Mouse (Mus musculus): ENCODE results near the gene Zpbp. TPM values are rescaled to one million over a fixed set of nuclear protein-coding genes. Genes with fewer than 3 reads are reported as not detected.

The Zpbp gene
- polyA plus RNA-seq, 1 experiment from 2014 or later: 0.56 TPM

- no peaks in the 10 kb centered on the region for H3K36me3 ChIP-seq (ENCODE audit: control insufficient read depth, insufficient read depth, low read length)
- H3K4me3 ChIP-seq (ENCODE audit: low read depth, low read length): no peak overlapping the region
- no peaks in the 10 kb centered on the region for H3K9me3 ChIP-seq (ENCODE audit: control insufficient read depth, low read length)
- H3K4me1 ChIP-seq (ENCODE audit: control insufficient read depth, insufficient read depth, low read length): no peaks in the 10 kb centered on the region
- ATAC-seq (ENCODE audit: low FRiP score) (no peak), DNase-seq (ENCODE audit: low spot score, missing footprints) (no peak)
- H3K9ac ChIP-seq (ENCODE audit: low read length): no peak overlapping the region
- H3K27ac ChIP-seq (ENCODE audit: low read depth, low read length): no peak overlapping the region
- no peak overlapping the region for H3K4me2 ChIP-seq
- 49% methylated on average over 2 of the region's 2 CpGs for WGBS
- no peaks in the 10 kb centered on the region for H3K27me3 ChIP-seq (ENCODE audit: control insufficient read depth, insufficient read depth, low read length)
Observed at GRCm38 (mm10) chr11:11455037-11455436, 7.2 kb downstream of the Zpbp start.

DNA sequence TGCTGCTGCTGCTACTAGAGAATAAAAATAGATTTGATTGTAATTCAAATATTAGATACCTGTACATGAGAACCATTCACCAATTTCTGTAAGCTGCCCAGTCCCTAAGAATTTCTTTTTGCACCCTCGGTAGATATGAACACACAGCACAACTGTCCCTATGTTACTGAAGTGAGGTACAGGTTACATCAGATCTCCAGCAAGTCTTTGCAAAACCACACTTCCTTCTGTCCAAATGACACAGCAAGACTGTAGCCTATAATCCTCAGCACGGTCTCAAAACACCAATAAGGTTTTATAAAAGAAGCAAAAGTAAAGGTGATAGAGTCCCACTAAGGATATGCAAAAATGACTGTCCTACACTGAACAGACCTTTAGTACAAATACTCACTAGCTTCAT lies 44.9 kb downstream of the Zpbp start:
- H3K9me3 ChIP-seq (ENCODE audit: control insufficient read depth, low read length): no peaks in the 10 kb centered on the region
- H3K27me3 ChIP-seq (ENCODE audit: control insufficient read depth, insufficient read depth, low read length): no peaks in the 10 kb centered on the region
- H3K4me2 ChIP-seq: no peak overlapping the region
- WGBS: 81% methylated on average over 2 of the region's 2 CpGs
- no peak overlapping the region for H3K9ac ChIP-seq (ENCODE audit: low read length)
- DNase-seq (ENCODE audit: low spot score, missing footprints): no peak
- no peak for ATAC-seq (ENCODE audit: low FRiP score)
- no peaks in the 10 kb centered on the region for H3K36me3 ChIP-seq (ENCODE audit: control insufficient read depth, insufficient read depth, low read length)
- no peaks in the 10 kb centered on the region for H3K4me1 ChIP-seq (ENCODE audit: control insufficient read depth, insufficient read depth, low read length)
- no peak overlapping the region for H3K4me3 ChIP-seq (ENCODE audit: low read depth, low read length)
- no peak overlapping the region for H3K27ac ChIP-seq (ENCODE audit: low read depth, low read length)

DNA sequence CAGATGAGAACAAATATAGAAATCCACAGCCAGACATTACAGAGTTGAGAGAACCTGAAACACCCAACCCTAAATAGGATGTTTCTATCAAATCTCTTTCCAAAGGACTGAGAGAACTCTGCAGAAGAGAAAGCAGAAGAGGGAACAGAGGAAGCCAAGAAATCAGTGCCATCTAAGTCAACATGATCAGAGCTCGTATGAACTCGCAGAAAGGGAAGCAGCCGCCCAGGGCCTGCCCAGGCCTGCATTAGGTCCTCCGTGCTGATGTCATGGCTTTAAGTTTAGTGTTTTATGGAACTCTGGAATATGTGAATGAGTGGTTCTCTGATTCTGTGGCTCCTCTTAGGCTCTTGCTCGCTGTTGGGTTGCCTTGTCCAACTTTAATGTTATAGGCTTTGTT lies 48.0 kb downstream of the Zpbp start:
- H3K4me2 ChIP-seq: no peak overlapping the region
- ATAC-seq (ENCODE audit: low FRiP score): no peak
- 89% methylated on average over 5 of the region's 5 CpGs for WGBS

GRCm38 (mm10) chr11:11394686-11395085 lies 67.5 kb downstream of the Zpbp start:
- H3K27ac ChIP-seq (ENCODE audit: low read depth, low read length): no peak overlapping the region
- H3K36me3 ChIP-seq (ENCODE audit: control insufficient read depth, insufficient read depth, low read length): no peaks in the 10 kb centered on the region
- H3K4me3 ChIP-seq (ENCODE audit: low read depth, low read length): no peak overlapping the region
- DNase-seq (ENCODE audit: low spot score, missing footprints) (no peak), ATAC-seq (ENCODE audit: low FRiP score) (no peak)
- no peaks in the 10 kb centered on the region for H3K27me3 ChIP-seq (ENCODE audit: control insufficient read depth, insufficient read depth, low read length)
- WGBS: 89% methylated on average over 5 of the region's 5 CpGs
- no peak overlapping the region for H3K9ac ChIP-seq (ENCODE audit: low read length)
- H3K9me3 ChIP-seq (ENCODE audit: control insufficient read depth, low read length): no peaks in the 10 kb centered on the region
- no peaks in the 10 kb centered on the region for H3K4me1 ChIP-seq (ENCODE audit: control insufficient read depth, insufficient read depth, low read length)
- no peak overlapping the region for H3K4me2 ChIP-seq

More for the DNA sequence above, 48.0 kb downstream of the Zpbp start:
- no peaks in the 10 kb centered on the region for H3K36me3 ChIP-seq (ENCODE audit: control insufficient read depth, insufficient read depth, low read length)
- H3K4me3 ChIP-seq (ENCODE audit: low read depth, low read length): no peak overlapping the region
- H3K4me1 ChIP-seq (ENCODE audit: control insufficient read depth, insufficient read depth, low read length): no peaks in the 10 kb centered on the region
- H3K27ac ChIP-seq (ENCODE audit: low read depth, low read length): no peak overlapping the region
- H3K9ac ChIP-seq (ENCODE audit: low read length): no peak overlapping the region
- H3K27me3 ChIP-seq (ENCODE audit: control insufficient read depth, insufficient read depth, low read length): no peaks in the 10 kb centered on the region
- no peak for DNase-seq (ENCODE audit: low spot score, missing footprints)
- no peaks in the 10 kb centered on the region for H3K9me3 ChIP-seq (ENCODE audit: control insufficient read depth, low read length)

DNA sequence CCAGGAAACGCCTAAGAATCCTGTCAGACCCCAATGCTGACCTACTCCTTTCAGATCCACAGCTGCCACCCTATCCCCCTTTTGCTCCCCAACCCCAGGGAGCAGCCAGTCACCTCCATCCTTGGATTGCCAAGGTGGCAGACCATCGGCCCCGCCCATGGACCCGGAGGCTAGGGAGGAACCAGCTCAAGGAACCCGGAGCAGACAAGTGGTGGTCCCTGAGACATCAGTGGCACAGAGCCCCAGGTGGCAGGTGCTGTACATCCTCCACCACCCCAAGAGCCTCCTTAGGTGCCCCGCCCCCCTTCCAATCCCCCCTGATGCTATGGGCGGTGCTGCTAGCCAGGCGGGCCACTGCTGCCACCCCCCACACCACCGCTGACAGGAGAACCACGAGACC lies 69.0 kb downstream of the Zpbp start:
- ATAC-seq (ENCODE audit: low FRiP score): no peak
- Histone ChIP-seq H3K4me3 (ENCODE audit: low read depth, low read length) (no peak overlapping the region), H3K36me3 (ENCODE audit: control insufficient read depth, insufficient read depth, low read length) (no peaks in the 10 kb centered on the region), H3K4me2 (no peak overlapping the region), H3K4me1 (ENCODE audit: control insufficient read depth, insufficient read depth, low read length) (no peaks in the 10 kb centered on the region), H3K9ac (ENCODE audit: low read length) (no peak overlapping the region), H3K9me3 (ENCODE audit: control insufficient read depth, low read length) (no peaks in the 10 kb centered on the region), H3K27me3 (ENCODE audit: control insufficient read depth, insufficient read depth, low read length) (no peaks in the 10 kb centered on the region), H3K27ac (ENCODE audit: low read depth, low read length) (no peak overlapping the region)
- no peak for DNase-seq (ENCODE audit: low spot score, missing footprints)
- 94% methylated on average over 10 of the region's 10 CpGs for WGBS

GRCm38 (mm10) chr11:11371305-11371704 lies 90.9 kb downstream of the Zpbp start:
- WGBS: 91% methylated on average over 5 of the region's 5 CpGs
- H3K4me1 ChIP-seq (ENCODE audit: control insufficient read depth, insufficient read depth, low read length): no peaks in the 10 kb centered on the region
- H3K4me3 ChIP-seq (ENCODE audit: low read depth, low read length): no peak overlapping the region
- H3K9me3 ChIP-seq (ENCODE audit: control insufficient read depth, low read length): no peaks in the 10 kb centered on the region
- DNase-seq (ENCODE audit: low spot score, missing footprints) (no peak), ATAC-seq (ENCODE audit: low FRiP score) (no peak)
- H3K4me2 ChIP-seq: no peak overlapping the region
- H3K36me3 ChIP-seq (ENCODE audit: control insufficient read depth, insufficient read depth, low read length): no peaks in the 10 kb centered on the region
- no peaks in the 10 kb centered on the region for H3K27me3 ChIP-seq (ENCODE audit: control insufficient read depth, insufficient read depth, low read length)
- H3K9ac ChIP-seq (ENCODE audit: low read length): no peak overlapping the region
- no peak overlapping the region for H3K27ac ChIP-seq (ENCODE audit: low read depth, low read length)

DNA sequence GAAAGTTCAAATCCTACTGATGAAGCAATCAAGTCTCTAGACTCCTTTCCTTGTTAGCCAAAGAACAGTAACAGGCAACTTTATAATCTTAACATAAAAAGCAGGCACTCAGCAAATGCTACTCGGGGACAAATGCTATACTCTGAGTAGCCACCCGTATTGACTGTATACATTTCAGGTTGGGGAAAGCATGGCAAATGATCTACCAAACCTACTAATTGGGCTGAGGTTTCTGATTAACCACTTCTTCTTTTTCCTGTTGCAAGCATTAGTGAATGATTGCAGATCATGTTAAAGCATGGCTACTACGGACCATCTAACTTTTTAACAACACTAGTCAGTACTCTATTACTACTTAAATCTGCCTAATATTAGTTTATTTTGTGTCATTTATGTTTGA lies 178.7 kb downstream of the Zpbp start:
- ATAC-seq (ENCODE audit: low FRiP score): no peak
- H3K9me3 ChIP-seq (ENCODE audit: control insufficient read depth, low read length): no peaks in the 10 kb centered on the region

DNA sequence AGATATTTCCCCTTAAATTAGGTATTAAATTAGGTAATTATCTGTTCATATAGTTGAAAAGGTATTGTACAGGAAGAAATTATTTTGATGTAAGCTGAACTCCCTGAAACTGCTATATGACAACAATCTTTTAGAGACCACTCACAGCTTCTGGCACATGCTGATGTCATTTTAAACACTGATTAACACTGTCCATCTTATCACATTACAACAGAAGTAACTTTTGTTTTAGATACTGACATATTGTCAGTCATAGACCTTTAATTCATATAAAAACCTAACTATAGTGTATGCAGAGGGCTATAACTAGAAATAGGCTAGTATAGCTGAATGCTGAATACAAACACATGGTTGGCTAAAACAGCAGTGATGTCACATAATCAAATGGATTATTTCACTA lies 182.1 kb downstream of the Zpbp start:
- Histone ChIP-seq H3K27ac (ENCODE audit: low read depth, low read length) (no peak overlapping the region), H3K9me3 (ENCODE audit: control insufficient read depth, low read length) (no peaks in the 10 kb centered on the region), H3K4me3 (ENCODE audit: low read depth, low read length) (no peak overlapping the region), H3K9ac (ENCODE audit: low read length) (no peak overlapping the region), H3K27me3 (ENCODE audit: control insufficient read depth, insufficient read depth, low read length) (no peaks in the 10 kb centered on the region), H3K36me3 (ENCODE audit: control insufficient read depth, insufficient read depth, low read length) (no peaks in the 10 kb centered on the region), H3K4me2 (no peak overlapping the region), H3K4me1 (ENCODE audit: control insufficient read depth, insufficient read depth, low read length) (no peaks in the 10 kb centered on the region)
- no peak for DNase-seq (ENCODE audit: low spot score, missing footprints)
- no peak for ATAC-seq (ENCODE audit: low FRiP score)

More for the DNA sequence above, 178.7 kb downstream of the Zpbp start:
- 91% methylated on average over 3 of the region's 3 CpGs for WGBS
- H3K4me1 ChIP-seq (ENCODE audit: control insufficient read depth, insufficient read depth, low read length): no peaks in the 10 kb centered on the region
- no peak overlapping the region for H3K4me2 ChIP-seq
- H3K27ac ChIP-seq (ENCODE audit: low read depth, low read length): no peak overlapping the region
- no peak overlapping the region for H3K9ac ChIP-seq (ENCODE audit: low read length)
- no peaks in the 10 kb centered on the region for H3K27me3 ChIP-seq (ENCODE audit: control insufficient read depth, insufficient read depth, low read length)
- H3K36me3 ChIP-seq (ENCODE audit: control insufficient read depth, insufficient read depth, low read length): no peaks in the 10 kb centered on the region
- H3K4me3 ChIP-seq (ENCODE audit: low read depth, low read length): no peak overlapping the region
- no peak for DNase-seq (ENCODE audit: low spot score, missing footprints)

DNA sequence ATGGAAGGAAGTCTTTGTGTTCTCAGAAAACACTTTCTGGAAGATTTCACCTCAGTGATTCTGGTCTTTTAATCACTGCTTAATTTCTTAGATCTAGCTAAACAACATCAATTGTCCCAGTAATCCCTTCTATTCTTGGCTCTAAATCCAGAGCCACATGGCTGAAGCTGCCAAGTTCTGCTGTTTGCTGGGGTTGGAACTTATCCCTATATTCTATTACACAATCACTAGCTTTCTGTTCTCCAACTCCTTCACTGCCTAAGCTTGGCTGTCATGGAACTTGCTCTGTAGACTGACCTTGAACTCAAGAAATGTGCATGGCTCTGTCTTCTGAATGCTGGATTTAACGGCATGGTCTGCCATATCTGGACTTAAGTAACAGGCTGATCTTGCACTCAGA lies 204.9 kb downstream of the Zpbp start:
- Histone ChIP-seq H3K27me3 (ENCODE audit: control insufficient read depth, insufficient read depth, low read length) (no peaks in the 10 kb centered on the region), H3K9me3 (ENCODE audit: control insufficient read depth, low read length) (no peaks in the 10 kb centered on the region), H3K27ac (ENCODE audit: low read depth, low read length) (no peak overlapping the region), H3K4me1 (ENCODE audit: control insufficient read depth, insufficient read depth, low read length) (no peaks in the 10 kb centered on the region), H3K9ac (ENCODE audit: low read length) (no peak overlapping the region), H3K4me3 (ENCODE audit: low read depth, low read length) (no peak overlapping the region), H3K4me2 (no peak overlapping the region), H3K36me3 (ENCODE audit: control insufficient read depth, insufficient read depth, low read length) (no peaks in the 10 kb centered on the region)
- WGBS: 94% methylated on average over 1 of the region's 1 CpGs
- DNase-seq (ENCODE audit: low spot score, missing footprints) (no peak), ATAC-seq (ENCODE audit: low FRiP score) (no peak)

All from midbrain, embryonic 11.5 days (tissue).